Mouse (Mus musculus) MEL (cell line): ENCODE data around the gene Gm28035. TPM values are rescaled to one million over a fixed set of nuclear protein-coding genes. Genes with fewer than 3 reads are reported as not detected.

Experiments used
- DNase-seq: peaks from one replicate; pipeline ENCODE4 v3.0.0; 2011; ENCODE audit warnings: low read depth, low spot score
- H3K27ac ChIP-seq: 2 replicates; pipeline ENCODE4 v1.5.1; 2012; ENCODE audit warnings: low read depth, mild to moderate bottlenecking, control low read depth, low read length, moderate library complexity; ENCODE audit not compliant: control insufficient read depth
- H3K27me3 ChIP-seq, 2 experiments: fragments of 150-350 bp in 1 of 2; sonication (generic) in 1 of 2; 2 replicates each; pipeline ENCODE4 v1.6.1; 2012; ENCODE audit warnings: low read length in 2 of 2, mild to moderate bottlenecking in 2 of 2, improper control_type of control experiment in 1 of 2, moderate library complexity in 1 of 2; ENCODE audit not compliant: insufficient read depth in 2 of 2, control insufficient read depth in 1 of 2
- H3K36me3 ChIP-seq, 2 experiments: 2 replicates each; pipeline ENCODE4 v1.6.1; 2012 to 2014; ENCODE audit warnings: low read length in 2 of 2, improper control_type of control experiment in 1 of 2, inconsistent platforms in 1 of 2, mild to moderate bottlenecking in 1 of 2; ENCODE audit not compliant: insufficient read depth in 2 of 2, control insufficient read depth in 1 of 2
- H3K4me1 ChIP-seq, 2 experiments: fragments of 150-350 bp in 1 of 2; sonication (generic) in 1 of 2; 2 replicates each; pipeline ENCODE4 v1.6.1; 2012; ENCODE audit warnings: low read length in 2 of 2, improper control_type of control experiment in 1 of 2, mild to moderate bottlenecking in 1 of 2; ENCODE audit not compliant: insufficient read depth in 2 of 2, control insufficient read depth in 1 of 2
- H3K4me3 ChIP-seq, 2 experiments: fragments of 150-350 bp in 1 of 2; sonication (generic) in 1 of 2; 2 replicates each; pipeline ENCODE4 v1.5.1; 2012; ENCODE audit warnings: low read depth in 2 of 2, low read length in 2 of 2, mild to moderate bottlenecking in 2 of 2, moderate library complexity in 2 of 2, control low read depth in 1 of 2, improper control_type of control experiment in 1 of 2; ENCODE audit not compliant: control insufficient read depth in 1 of 2, insufficient read depth in 1 of 2
- H3K79me2 ChIP-seq: 2 replicates; pipeline ENCODE4 v1.6.1; 2012; ENCODE audit warnings: mild to moderate bottlenecking, low read length, moderate library complexity; ENCODE audit not compliant: control insufficient read depth, poor library complexity, insufficient read depth
- H3K9ac ChIP-seq: 2 replicates; pipeline ENCODE4 v1.6.1; 2012; ENCODE audit warnings: low read depth, mild to moderate bottlenecking, control low read depth, low read length, moderate library complexity; ENCODE audit not compliant: control insufficient read depth, poor library complexity, severe bottlenecking
- H3K9me3 ChIP-seq: fragments of 150-350 bp; sonication (generic); replicated peaks from 2 replicates; pipeline ENCODE4 v1.6.1; 2012; ENCODE audit warnings: mild to moderate bottlenecking, low read length, improper control_type of control experiment, moderate library complexity; ENCODE audit not compliant: insufficient read depth
- CTCF ChIP-seq, 3 experiments: IDR thresholded peaks in 2 of 3; conservative IDR thresholded peaks in 1 of 3; 2 replicates each; pipeline ENCODE4 v1.5.1; 2011 to 2012; ENCODE audit warnings: low read length in 3 of 3, low read depth in 2 of 3, mild to moderate bottlenecking in 2 of 3, improper control_type of control experiment in 1 of 3, inconsistent platforms in 1 of 3, mixed read lengths in 1 of 3, moderate library complexity in 1 of 3; ENCODE audit not compliant: control insufficient read depth in 1 of 3, insufficient read depth in 1 of 3, poor library complexity in 1 of 3, severe bottlenecking in 1 of 3
- HCFC1 ChIP-seq: IDR thresholded peaks from 2 replicates; pipeline ENCODE4 v1.6.1; 2012; ENCODE audit warnings: low read depth, mild to moderate bottlenecking, inconsistent platforms, low read length, improper control_type of control experiment, moderate library complexity
- MAX ChIP-seq: IDR thresholded peaks from 2 replicates; pipeline ENCODE4 v1.6.1; 2011; ENCODE audit warnings: low read length, improper control_type of control experiment
- MAZ ChIP-seq: IDR thresholded peaks from 2 replicates; pipeline ENCODE4 v1.6.1; 2012; ENCODE audit warnings: low read depth, mild to moderate bottlenecking, inconsistent platforms, low read length, improper control_type of control experiment
- NRF1 ChIP-seq: IDR thresholded peaks from 2 replicates; pipeline ENCODE4 v1.6.1; 2014; ENCODE audit warnings: low read depth, mild to moderate bottlenecking, inconsistent platforms, low read length, improper control_type of control experiment, moderate library complexity; ENCODE audit not compliant: poor library complexity, insufficient read depth, severe bottlenecking
- POLR2AphosphoS5 ChIP-seq: IDR thresholded peaks from 2 replicates; pipeline ENCODE4 v1.6.1; 2012; ENCODE audit warnings: low read depth, borderline replicate concordance, mild to moderate bottlenecking, inconsistent platforms, low read length, moderate library complexity, mixed read lengths
- SIN3A ChIP-seq: IDR thresholded peaks from 2 replicates; pipeline ENCODE4 v1.6.1; 2012; ENCODE audit warnings: low read length, improper control_type of control experiment, inconsistent platforms
- SMC3 ChIP-seq: IDR thresholded peaks from 2 replicates; pipeline ENCODE4 v1.6.1; 2011; ENCODE audit warnings: low read depth, low read length, improper control_type of control experiment
- ZKSCAN1 ChIP-seq: IDR thresholded peaks from 2 replicates; pipeline ENCODE4 v1.6.1; 2012; ENCODE audit warnings: low read depth, mild to moderate bottlenecking, inconsistent platforms, low read length, improper control_type of control experiment, moderate library complexity
- ZNF384 ChIP-seq: IDR thresholded peaks from 2 replicates; pipeline ENCODE4 v1.6.1; 2012; ENCODE audit warnings: low read depth, mild to moderate bottlenecking, inconsistent platforms, low read length, improper control_type of control experiment
- polyA plus RNA-seq, 2 experiments: library from polyadenylated mRNA; stranded (reverse) in 1 of 2; unstranded in 1 of 2; fragments of >175 nt in 1 of 2; fragments of >200 nt in 1 of 2; gene quantifications; 2 replicates each; pipeline versions ENCODE4 v1.2.1 to v1.2.4; 2012; ENCODE audit warnings: low replicate concordance in 2 of 2, low read depth in 1 of 2; ENCODE audit not compliant: insufficient read length in 2 of 2, insufficient read depth in 1 of 2, missing spikeins in 1 of 2
- total RNA-seq: library from RNA; depleted of rRNA; stranded (reverse); fragments of 300-350 nt; gene quantifications from 2 replicates; pipeline ENCODE4 v1.2.3, GENCODE M21; 2012

Gene Gm28035
- total and polyA plus RNA-seq, 3 experiments = 0.26 TPM; not detected in 2

DNA sequence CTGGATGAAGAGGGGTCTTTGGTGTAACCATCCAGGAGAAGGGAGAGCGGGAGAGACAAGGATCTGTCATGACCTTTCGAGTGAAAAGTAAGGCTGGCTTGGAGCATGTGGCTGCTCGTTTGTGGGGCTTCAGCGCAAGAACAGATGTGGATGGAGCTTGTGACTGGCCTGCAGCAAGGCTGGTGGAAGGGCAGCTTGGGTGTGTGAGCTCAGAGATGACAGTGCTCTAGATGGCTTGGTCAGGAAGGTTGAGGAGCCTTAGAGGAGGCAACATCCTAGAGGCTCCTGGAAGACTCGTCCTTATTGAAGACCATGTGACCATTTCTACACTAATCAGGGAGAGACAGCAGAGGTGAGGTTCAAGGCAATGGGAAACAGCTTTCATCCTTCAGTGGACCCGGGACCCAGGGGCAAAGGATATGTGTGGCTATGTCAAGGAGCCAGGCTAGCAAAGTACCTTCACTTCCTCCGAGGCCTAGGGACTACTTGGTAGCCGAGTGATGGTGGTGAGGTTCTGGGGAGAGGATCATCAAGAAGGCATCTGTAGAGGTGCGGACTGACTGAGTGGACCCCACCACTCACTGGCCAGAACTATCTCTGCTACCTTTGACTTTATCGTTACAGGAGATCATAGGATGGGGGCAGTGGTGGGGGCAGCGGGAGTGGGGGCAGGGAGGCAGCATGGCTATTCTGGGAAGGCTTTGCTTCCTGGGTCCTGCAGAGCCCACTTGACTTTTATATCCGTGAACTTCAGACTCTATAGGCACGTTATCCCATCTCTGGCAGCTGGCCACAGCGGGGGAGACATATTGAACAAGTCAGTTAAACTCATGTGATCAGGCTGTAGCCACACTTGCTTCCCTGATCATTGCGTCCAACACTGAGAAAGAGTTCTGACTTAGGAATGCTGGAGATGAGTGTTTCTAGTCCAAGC is 19.0 kb downstream of the Gm28035 start:
- Histone ChIP-seq H3K36me3 (no peaks in the 10 kb centered on the region; a peak in 1 of 4 replicates), H3K27ac (no peak overlapping the region), H3K9ac (no peak overlapping the region), H3K4me1 (no peaks in the 10 kb centered on the region), H3K9me3 (no peaks in the 10 kb centered on the region), H3K27me3 (no peaks in the 10 kb centered on the region), H3K4me3 (no peak overlapping the region)
- DNase-seq = no peak
- TF ChIP-seq HCFC1 (no peak), NRF1 (no peak), MAZ (no peak), MAX (no peak), ZKSCAN1 (no peak)
- TF ChIP-seq, all 39 proteins: peak for 0
- no peaks in the 10 kb centered on the region for H3K79me2 ChIP-seq

DNA sequence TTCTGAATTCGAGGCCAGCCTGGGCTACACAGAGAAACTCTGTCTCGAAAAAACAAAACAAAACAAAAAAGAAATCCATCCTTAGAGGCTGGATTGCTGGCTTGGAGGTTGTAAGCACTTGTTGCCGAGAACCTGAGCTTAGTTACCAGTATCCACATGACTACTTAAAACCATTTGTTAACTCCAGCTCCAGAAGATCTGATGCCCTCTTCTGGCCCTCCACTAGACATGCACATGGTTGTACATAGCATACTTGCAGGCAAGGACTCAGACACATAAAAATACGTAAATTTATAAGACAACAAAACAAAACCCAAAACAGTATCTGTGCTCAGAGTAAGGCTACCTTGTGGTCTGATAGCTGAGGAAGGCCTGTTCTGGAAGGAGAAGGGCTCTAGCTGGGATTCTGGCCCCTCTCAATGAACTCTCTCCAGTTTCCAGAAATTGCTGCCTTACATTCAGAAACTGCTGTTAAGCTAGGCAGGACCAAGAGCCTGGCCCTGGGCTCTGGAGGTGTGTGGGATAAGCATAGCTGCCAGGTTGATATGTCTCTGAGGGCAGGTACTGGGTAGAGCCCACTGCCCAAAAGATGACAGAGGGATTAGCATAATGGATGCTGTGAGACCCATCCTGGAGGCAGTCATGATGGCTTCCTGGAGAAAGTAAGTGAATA is 20.8 kb downstream of the Gm28035 start:
- Histone ChIP-seq H3K27me3 (no peaks in the 10 kb centered on the region), H3K4me3 (no peak overlapping the region), H3K27ac (no peak overlapping the region), H3K4me1 (peaks cover 10 to 14% of the 10 kb centered on the region in 2 experiments), H3K36me3 (peaks cover 0 to 14% of the 10 kb centered on the region in 2 experiments; a peak in 3 of 4 replicates), H3K79me2 (no peaks in the 10 kb centered on the region; the same call in 1 of the 2 replicates), H3K9me3 (no peaks in the 10 kb centered on the region), H3K9ac (no peak overlapping the region)
- DNase-seq = peak; percentile 37
- TF ChIP-seq SMC3 (peak; percentile 32; the same call in 1 of the 2 replicates), SIN3A (no peak), CTCF (IDR thresholded peaks at IDR 0.05 in 2 of 3, conservative IDR thresholded peaks at IDR 0.05 in 1 of 3; ENCODE audit: control insufficient read depth in 1 of 3, insufficient read depth in 1 of 3, low read depth in 2 of 3, low read length in 3 of 3, poor library complexity in 1 of 3, severe bottlenecking in 1 of 3) (peak in 1 of 3 experiments; percentile 38; a peak in 2 of 6 replicates)

DNA sequence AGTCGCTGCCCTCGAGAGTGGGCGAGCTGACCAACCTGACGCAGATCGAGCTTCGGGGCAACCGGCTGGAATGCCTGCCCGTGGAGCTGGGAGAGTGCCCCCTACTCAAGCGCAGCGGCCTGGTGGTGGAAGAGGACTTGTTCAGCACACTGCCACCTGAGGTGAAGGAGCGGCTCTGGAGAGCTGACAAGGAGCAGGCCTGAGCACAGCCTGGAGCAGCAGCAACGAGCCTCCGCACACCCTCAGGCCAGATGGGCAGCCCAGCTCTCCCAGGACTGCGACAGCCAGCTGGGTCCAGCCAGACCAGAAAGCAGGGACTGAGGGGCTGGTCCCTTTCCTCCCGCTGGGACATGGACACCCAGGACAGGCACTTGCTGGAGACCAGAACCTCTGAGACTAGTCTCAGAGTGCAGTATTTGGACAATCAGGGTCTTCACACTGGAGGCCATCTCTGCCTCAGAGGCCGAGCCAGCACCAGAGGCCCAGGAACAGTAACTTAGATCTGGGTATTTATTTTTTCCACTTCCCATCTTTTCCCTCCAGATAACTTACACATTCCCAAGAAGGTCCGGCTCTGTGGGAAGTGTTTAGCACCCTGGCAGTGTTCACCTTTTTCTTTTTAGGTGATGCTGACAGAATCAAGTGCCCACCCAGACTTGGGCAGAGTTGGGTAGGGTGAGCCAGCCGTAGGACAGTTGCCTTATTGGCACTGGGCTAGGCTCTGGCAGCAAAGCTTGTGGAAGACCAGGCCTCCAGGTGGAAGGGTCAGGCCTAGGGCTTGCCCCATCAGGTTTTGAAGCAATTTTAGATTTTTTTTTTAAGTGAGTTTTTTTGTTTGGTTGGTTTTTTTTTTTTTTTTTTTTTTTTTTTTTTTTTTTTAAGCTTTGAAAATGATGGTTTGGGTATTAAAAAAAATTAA is 21.8 kb downstream of the Gm28035 start:
- Histone ChIP-seq H3K36me3 (peaks cover 0 to 20% of the 10 kb centered on the region in 2 experiments; a peak in 3 of 4 replicates), H3K4me1 (peaks cover 19 to 24% of the 10 kb centered on the region in 2 experiments), H3K9ac (no peak overlapping the region), H3K79me2 (no peaks in the 10 kb centered on the region; the same call in 1 of the 2 replicates), H3K27me3 (no peaks in the 10 kb centered on the region), H3K27ac (no peak overlapping the region), H3K9me3 (no peaks in the 10 kb centered on the region), H3K4me3 (no peak overlapping the region)
- DNase-seq = no peak
- TF ChIP-seq POLR2AphosphoS5 (no peak), ZNF384 (peak; percentile 65)
